Mouse (Mus musculus): ENCODE results near the gene Rab6a.
"Not testable (repeated sequence)": the region's sequence is repeated elsewhere in the genome, so short reads cannot be mapped to it uniquely, and the experiment has no call there.

Rab6a gene

DNA sequence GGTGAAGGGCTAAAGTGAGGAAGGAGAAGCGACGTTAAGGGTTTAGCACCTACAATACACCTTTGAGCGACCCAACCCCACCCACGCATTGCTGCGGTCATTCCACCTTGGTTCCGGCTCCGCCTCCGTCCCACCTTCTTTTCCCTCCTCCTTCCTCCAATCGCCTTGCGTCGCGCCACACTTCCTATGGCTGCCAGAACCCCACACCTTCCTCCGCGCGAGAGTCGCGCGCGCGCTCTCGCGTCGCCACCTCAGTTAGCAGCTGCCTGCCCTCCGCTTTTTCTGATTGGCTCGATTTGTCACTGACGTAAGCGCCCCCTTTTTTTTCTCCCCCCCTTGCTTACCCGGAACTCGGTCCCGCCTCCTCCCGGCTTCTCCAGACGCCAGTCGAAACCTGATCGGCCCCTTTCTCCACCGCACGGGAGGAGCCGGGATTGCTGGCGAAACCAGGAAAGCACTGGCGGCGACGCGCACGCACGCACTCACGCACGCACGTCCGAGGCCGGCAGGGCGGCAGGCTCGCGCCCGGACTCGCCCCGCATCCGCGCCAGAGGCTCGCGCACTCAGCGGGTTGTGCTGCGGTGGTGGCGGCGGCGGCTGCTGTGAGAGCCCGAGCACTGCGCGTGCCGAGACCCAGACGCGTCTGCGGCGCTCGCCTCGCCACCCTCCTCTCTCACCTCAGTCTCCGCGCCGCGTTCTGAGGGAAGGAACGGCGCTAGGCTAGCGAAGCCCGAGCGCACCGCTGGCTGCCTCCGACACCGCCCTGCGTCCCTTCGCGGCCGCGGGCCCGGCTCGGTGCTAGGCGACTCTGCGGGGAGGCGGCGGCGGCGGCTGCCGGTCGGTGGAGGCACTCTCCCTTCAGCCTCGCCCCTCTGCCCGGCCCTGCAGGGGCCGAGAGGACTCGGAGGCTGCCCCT lies at the start of gene Rab6a:
Gene Rab6a, plus strand, starts transcription at position 197 of the 916 bp plus-strand sequence.
- DNase-seq = peak; percentile 99

DNA sequence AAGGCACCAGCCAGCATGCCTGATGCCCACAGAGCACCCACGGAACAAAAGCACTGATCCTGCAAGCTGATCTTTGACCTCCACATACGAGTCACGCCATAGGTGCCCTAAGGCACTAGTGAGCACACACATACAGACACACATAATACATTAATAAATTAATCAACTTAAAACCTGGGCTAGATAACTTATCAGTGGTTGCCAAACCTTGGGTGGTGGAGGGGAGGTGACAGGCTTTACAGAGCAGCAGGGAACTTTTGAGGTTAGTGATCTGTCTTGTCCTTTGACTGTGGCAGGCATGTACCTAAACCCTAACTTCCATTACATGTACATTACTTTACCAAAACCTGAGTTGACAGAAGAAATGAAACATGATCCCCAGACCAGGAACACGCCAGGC lies 47.9 kb upstream of the Rab6a start:
- DNase-seq = no peak

DNA sequence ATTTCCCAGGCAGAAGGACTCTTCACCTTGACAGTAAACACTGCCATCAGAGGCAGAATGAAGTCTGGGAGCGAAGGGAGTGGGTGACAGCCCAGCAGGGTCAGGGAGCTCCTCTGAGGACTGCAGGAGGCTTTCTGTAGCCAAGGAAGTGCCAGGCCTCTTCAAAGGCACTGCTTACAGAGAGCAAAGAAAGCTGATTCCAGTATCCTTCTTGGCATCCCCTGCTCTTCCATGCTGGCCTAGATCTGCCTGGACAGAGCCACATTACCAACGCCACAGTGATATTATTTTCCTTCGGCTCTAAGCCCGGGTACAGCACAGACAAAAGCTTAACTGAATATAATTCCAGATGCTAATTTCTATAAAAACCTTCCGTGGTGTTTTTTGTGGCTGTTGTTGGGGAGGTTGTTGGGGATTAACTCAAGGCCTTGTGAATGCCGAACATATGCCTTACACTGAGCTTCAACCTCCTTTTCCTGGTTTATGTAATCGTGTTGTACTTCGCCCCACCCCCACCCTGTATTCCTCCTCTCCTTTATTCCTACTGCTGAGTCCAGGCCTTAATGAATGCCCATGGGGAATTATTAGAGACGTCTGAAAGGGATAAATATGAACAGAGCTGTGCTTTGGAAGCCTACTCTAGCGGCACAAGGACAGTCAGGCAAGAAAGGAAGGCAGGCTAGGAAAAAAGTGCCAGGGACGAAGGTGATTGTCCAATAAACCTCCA lies 45.2 kb upstream of the Rab6a start:
- DNase-seq = no peak

DNA sequence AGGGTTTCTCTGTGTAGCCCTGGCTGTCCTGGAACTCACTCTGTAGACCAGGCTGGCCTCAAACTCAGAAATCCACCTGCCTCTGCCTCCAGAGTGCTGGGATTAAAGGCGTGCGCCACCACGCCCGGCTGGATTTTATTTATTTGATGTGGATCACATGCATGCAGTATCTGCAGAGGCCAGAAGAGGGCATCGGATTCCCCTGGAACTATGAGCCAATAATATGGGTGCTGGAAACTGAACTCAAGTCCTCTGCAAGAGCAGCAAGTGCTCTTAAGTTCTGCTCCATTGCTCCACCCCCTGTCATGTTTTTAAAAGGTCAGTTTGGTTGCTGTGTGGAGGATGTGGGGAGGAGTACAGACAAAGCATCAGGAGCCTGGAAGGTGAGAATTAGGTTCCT lies 40.0 kb upstream of the Rab6a start:
- not testable (repeated sequence) for DNase-seq

DNA sequence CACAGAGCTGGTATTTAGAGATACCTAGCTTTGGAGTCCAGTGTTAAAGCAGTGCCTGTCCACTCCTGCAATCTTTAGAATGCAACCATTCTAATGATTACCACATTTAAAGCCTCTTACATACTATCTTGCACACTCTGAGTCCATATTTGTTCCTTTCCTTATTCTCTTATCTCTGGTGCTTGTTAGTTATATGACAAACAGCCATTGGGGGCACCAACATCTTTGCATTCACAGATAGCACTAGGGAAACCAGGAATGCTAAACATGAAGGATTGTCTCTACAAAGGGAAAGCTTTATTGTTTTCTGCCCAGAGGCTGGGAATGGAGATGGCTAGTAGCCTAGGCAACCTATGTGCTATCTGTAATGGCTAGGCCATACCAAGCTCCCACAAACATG lies 37.3 kb upstream of the Rab6a start:
- no peak for DNase-seq

DNA sequence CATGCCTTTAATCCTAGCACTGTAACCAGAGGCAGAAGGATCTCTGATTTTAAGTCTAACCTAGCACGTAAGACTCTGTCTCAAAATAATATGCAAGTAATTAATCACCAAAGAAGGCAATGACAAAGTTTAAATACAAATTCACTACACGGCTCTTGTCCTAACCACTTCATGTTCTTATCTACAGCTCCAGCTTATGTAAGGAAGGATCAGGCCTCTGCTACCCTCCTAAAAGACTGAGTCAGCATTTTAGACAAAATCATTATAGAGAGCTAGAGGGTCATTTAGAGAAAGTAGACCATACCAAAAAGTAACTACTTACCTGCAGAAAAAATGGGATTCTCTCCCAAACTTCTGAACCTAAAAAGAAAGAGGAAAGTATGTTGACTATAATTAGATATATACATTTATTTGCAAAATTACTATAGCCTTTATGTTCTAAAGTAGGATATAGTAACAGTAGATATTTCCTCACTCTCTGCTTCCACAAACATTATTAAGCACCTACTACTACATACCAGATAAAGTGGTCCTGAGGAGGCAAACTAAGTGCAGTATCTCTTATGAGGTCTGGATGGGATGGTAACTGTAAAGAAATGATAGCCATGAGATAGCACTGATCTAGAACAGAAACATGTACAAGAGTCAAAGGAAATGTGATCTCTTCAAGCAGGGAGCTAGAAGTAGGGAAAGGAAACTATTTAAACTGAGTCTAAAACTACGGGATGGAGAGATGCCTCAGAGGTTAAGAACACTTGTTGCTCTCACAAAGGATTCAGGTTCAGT lies 36.1 kb upstream of the Rab6a start:
- no peak for DNase-seq

DNA sequence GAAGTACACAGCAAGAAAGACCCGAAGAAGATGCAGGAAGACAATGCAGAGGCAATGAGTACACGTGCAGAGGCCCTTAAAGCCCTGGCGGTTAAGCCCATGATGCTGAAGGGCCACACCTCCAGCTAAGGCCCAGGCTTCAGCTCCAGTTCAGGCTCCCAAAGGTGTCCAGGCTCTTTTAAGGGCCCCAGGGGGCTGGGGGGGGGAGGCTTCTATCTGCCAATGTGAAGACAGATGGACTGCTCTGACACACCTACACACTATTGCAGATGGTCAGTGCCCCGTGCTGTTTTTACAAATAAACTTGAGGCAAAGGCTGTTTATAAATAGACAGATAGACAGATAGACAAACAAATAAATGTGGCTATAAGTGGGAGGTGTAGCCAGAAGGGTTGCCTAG lies 35.1 kb upstream of the Rab6a start:
- DNase-seq = no peak

DNA sequence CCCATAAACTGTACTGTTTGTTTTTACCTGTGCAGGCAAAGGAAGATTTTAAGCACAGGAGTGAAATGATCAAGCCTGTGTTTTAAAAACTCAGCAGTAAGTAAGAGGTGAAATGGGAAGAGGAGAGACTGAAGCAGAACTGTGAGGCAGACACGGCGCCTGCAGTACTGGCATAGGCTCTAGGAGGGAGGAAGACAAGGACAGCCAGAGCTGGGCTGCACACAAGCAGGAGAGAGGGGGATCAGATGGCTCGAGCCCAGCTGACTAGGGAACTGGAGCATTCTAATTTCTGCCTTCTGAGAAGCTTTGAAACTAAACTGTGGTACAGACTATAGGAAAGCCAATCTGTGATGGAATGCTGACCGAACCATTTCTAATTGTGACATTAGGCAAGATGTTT lies 34.5 kb upstream of the Rab6a start:
- DNase-seq = no peak

DNA sequence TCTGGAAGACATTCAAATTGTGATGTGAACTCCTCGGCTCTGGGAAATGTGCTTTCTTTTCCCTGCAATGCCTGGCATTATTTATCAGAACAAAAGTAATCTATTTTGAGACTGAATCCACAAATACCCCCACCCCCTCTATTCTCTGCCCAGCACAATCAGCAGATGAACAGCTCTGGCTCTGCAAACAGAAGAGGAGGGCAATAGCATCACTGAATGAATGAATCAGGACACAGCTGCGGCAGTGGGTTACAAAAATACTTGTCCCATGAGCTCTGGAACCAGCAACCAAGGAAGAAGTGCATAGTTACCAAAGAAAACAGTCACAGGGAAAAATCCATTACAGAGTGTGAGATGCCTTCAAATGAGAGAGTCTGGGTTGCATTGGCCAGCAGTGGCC lies 28.4 kb upstream of the Rab6a start:
- no peak for DNase-seq

DNA sequence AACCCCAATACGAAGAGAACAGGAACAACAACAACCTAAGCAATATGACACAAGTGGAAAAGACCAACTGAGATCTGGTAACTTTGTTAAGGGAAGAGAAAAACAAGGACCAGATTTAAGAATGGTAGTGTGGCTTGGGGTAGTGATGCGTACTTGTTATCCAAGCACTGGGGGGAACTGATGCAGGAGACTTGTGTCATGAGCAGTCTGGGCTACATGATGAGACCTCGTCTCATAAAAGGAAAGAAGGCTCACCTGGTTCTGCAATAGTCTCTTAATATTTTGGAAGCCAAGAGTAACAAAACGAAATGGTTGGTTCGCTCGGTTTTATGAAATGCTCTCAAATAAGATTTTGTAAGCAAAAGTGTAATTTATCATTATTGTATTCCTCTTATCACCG lies 25.0 kb upstream of the Rab6a start:
- DNase-seq = no peak

DNA sequence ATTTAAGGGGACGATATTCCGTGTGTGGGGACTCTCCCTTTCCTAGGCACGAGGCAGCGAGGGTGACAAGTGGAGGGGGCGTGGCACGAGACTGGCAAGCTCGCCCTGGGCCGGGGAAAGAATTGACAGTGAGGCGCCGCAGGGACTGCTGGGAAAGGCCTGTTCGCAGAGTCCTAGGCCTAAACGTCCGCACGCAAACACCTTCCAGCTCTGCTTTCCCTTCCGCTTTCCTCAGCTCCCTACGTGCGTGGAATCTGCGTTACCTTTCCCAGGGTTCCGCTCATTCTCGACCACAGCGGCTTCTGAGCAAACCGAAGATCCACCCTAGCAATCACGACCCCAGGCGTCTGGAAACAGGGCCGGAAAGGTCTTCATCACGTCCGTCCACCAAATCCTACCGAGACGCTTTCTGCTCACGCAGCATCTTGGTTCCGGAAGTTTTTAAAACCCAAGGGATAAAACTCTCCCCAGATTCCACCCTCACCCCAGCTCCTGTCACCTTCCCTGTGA lies 24.4 kb upstream of the Rab6a start:
- peak; percentile 95 for DNase-seq

DNA sequence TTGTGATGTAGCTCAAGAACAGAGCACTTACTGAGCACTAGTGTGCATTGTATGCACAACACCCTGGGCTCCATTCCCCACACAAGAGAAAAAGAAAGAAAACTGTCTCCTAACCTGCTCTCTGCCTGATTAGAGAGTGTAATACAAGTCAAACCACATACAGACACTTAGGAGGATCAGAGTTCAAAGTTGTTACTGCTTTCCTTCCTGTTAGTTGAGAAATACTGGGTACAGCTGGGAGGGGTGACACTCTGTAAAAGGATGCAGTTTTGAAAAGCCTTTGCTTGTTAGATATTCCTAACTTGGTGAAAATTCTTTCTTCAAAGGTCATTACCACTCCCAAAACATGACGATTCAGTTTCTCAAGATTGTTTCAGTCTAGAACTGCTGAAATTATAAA lies 17.4 kb upstream of the Rab6a start:
- DNase-seq = no peak

DNA sequence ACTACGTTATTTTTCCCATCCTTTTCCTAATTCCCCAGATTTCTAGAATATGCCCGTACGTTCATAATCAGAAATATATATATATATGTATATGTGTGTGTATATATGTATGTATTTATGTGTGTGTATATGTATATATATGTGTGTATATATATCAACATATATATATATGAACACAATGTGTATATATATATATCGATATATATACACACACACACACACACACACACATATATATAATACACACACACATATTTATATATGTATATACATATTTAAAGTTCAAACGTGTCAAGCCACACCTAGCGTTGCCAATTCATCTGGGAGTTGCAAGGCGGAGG lies 16.7 kb upstream of the Rab6a start:
- DNase-seq = no peak

DNA sequence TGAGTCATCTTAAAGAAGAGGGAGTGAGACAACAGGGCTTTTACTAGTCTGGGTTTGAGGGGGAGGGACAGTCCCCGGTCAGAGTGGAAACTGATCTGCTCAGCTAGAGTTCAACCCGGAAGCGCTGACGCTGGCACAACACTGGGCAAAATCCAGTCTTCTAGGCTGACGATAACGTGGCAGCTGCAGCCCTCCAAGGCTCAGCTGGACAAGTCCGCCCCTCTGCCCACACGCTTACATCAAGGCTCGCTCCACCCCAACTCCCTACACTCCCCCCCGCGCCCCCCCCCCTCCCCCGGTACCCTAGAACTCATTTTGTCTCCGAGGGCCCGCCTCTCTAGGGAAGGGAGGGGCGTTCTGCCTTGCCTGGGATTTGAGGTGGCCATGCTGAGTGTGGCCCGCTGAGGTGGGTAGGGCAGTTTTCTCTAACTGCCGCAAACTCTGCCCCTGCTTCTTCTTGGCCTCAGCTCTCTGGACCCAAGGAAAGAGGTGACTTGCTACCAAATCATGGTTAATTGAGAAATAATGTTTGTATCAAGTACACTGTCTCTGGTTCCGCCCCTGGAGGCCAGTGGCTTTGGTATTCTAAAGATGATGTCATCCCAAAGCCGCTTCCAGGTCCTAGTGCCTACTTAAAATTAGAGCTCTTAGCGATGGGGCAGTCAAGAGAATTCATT lies 16.2 kb upstream of the Rab6a start:
- DNase-seq = peak; percentile 88

DNA sequence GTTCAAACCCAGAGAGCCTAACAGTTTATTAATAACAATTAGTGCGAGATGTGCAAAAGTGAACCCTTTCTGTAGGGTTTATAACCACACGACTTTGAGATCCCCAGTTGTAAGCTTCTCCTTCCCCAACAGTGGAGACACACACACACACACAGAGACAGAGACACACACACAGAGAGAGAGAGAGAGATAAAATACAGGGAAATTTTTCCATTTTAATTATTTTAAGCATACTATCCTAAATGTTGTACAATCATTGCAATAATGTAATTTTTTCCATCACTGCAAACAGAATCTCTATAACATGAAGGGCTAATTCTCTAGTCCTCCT lies 15.7 kb upstream of the Rab6a start:
- no peak for DNase-seq

DNA sequence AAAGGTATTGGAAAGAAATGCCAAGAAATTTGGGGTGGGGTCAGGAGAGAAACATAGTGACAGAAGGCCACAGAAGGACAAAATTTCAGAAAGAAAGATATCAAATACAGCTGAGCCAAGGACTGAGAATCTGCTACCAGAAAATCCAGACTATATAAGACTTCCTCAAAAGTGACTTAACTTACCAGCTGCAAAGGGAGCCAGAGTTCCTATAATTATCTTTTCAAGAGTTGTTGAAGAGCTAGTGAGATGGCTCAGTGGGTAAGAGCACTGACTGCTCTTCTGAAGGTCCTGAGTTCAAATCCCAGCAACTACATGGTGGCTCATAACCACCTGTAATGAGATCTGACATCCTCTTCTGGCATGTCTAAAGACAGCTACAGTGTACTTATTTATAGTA lies 13.9 kb upstream of the Rab6a start:
- DNase-seq = no peak

DNA sequence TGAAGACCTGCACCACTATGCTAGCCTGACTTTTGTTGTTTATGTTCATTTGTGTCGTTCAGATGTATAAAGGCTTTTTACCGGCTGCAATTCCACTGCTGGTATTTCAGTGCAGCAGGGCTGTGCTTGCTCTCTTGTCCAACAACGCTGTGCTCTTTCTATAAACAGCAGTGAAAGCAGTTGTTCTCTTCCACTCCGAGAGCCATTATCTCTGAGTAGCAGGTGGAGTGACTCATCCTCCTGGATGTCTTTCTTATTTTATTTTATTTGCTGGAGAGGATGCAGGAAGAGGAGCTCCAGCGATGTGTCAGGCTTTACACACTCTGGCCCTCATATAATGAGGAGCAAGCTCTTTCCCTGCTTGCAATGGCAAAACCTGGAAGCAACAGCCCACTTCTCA lies 7.0 kb upstream of the Rab6a start:
- DNase-seq = no peak

DNA sequence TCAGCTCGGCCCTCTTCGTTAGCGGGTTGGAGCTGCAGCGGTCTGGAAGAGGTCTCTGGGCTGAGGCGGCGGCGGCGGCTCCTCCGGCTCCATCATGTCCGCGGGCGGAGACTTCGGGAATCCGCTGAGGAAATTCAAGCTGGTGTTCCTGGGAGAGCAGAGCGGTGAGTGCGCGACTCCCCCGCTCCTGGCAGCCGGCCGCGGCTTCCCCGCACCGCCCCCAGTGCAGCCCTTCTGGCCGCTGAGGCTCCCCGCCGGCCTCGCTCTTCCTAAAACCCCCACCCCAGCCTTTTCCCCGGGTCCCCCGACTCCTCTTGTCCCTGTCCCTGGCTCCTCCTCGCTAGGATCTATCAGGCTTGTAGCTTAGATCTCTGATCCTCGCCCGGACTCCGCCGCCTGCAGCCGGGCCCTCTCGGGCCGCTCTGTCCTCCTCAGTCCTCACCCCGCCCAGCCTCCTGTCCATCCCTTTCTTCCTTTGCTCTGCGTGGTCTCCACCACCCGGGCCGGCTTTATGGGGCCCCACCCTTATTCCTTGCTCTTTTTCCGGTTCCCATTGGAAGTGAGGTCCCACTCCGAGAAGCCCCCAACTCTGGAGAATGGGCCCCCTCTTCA lies 1.0 kb downstream of the Rab6a start, which contains the start of gene Mrpl48:
Gene Mrpl48, minus strand, starts transcription at position 172 of the 612 bp plus-strand sequence.
- DNase-seq = peak; percentile 66

DNA sequence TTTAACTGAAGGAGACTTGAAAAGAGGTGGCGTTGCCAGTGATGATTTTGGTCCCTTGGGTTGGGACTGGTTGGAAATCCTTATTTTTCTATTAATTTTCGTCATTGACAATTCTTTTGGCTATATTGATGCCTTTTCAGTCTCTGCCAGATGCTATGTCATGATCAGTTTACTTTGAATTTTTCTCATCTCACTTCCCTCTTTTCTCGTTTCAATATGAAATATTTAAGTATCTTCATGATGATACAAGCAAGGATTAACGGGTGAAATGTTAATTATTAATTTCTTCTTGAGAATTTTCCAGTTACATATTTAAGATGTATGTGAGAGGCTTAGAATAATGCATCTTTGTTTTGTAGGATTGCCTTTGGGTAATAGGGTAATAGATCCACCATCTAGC lies 1.7 kb downstream of the Rab6a start:
- DNase-seq = no peak

DNA sequence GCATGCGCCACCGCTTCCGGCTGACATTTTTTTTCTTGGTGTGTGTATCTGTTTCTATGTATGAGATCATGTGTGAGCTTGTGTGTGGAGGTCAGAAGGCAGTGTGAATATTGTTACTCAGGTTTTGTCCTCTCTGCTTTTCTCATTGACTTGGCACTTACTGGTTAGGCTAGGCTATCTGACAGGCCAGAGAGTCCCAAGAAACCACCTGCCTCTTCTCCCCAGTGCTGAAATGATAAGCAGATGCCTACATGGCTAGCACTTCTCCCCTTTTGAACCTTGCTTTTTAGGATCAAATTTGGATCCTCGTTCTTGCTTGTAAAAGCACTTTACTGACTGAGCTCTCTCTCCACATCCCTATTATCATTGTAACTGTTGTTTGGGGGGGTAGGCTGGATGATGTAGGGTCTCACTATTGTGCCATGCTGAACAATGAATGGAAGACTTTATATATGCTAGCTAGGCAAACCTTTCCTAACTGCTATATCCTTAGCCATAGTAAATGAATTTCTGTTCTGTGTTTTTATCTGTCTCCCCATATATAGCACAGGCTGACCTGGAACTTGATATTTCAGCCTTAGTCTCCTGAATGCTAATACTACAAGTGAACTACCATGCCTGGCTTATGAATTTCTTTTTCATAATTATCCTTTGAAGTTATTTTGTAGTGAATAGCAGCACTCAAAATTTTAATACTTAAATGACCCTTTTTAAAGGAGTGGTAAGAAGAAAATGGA lies 9.1 kb downstream of the Rab6a start:
- DNase-seq = no peak

DNA sequence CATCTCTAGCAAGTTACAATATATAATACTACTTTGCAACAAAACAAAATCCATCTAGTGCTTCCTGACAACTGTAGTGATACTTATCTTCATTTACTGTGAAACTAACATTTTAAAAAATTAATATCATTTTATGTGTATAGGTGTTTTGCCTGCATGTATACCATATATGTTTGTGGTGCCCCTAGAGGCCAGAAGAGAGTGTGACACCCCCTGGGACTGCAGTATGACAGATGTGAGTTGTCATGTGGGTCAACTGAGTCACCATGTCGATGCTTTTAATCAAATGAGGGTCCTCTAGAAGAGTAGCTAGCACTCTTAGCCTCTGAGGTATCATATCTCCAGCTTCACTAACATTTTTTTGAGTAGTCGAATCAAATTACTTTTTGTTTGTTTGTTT lies 15.1 kb downstream of the Rab6a start:
- DNase-seq = no peak

DNA sequence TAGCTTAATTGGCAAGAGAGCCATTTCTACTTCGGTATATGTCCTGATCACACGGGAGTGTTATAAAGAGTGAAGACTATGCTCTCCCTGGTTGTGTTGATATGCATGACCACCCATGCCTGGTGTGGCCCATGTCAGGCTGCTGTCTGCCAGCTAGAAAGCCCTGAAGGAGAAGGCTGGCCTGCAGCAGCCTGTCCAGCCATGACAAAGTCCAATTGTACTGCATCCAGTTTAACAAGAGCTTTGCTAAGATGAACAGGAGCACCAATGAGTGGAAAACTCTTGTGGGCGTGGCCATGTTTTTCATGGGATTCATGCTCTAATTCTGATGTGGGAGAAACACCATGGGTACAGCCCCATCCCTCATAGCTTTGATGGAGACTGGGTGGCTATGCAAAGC lies 17.3 kb downstream of the Rab6a start:
- no peak for DNase-seq
